Mouse (Mus musculus) gastrocnemius, adult 18-20 months (tissue): ENCODE data around the gene Ppard. TPM values are rescaled to one million over a fixed set of nuclear protein-coding genes. Genes with fewer than 3 reads are reported as not detected.
"Not testable (repeated sequence)": the region's sequence is repeated elsewhere in the genome, so short reads cannot be mapped to it uniquely, and the experiment has no call there.

ENCODE experiments used
- DNase-seq: peaks from one replicate; pipeline ENCODE4 v3.0.0; 2021; ENCODE audit warnings: low spot score
- total RNA-seq, 2 experiments: library from RNA; stranded (reverse); gene quantifications; 2 replicates each; pipeline ENCODE4 v1.2.3; 2021

Gene Ppard
- total RNA-seq, 2 experiments from 2014 or later, result 26.3 to 27.2 TPM

DNA sequence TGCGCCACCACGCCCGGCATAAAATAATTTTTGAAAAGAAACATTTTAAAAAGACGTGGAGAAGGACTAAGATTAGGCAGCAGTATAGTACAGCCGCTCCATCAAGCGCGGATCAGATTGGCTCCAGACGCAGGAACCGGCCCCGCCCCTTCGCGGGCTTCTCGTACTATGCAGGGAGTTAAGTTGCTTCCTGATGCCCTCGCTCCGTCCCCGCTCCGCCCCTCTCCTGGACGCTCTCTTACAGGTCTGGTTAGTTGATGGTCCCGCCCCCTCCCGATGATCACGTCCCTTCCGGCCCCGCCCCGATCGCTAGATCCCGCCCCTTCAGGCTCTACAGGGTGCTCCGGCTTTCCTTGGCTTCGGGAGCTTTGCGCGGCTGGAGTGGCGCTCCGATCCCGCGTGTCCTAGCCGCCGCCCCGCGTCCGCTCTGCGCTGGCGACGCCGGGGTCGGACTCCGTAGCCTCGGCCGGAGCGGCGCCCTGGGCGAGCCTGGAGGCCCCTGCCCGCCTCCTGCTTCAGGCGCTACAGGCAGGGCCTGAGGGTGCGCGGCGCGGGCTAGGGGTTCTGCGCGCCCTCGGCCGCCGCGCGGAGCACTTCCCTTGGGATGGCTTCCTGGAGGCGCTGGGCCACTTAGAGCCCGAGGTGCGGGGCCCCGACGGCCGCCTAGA is 80.8 kb downstream of the Ppard start, which contains the start of gene Fance:
Gene Fance (plus strand): TSS at position 308 of the 668 bp plus-strand sequence.
- peak; percentile 96 for DNase-seq

DNA sequence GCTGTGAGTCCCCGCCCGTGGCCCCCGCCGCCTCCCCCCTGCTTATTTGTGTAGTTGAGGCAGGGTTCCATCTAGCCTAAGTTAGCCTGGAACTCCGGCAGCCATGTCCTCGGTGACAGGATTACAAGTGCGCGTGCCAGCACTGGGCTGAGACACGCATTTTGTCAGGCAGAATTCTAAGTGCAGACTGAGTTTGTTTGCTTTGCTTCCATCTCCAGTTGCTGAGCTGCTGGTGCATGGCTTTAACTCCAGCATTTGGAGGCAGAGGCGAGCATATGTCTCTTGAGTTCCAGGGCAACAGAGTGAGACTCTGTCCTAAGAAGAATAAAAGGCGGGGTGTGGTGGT is 81.4 kb downstream of the Ppard start:
- DNase-seq, result no peak

DNA sequence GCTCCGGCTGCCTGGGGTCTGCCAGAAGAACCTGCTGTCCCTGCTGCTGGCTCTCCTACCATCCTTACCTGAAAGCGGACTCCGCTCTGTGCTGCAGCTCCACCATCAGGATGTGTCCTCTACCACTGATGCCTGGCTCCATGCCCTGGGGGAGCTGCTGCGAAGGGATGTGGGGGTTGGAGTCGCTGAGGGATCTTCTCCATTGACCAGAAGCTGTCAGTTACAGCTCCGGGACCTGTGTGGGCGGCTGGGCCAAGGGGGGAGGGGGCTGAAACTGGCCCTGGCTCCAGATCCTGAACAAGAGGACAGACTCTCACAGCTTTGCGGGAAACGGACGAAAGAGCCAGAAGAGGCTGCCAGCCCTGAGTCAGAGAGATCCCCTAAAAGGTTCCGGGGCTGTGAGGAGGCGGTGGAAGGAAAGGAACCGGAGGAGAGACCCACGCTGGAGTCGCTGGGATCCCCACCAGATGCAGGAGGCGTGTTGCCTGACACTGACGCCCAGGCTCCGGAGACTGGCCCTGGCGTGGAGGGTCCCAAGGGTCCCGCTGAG is 83.2 kb downstream of the Ppard start:
- no peak for DNase-seq

DNA sequence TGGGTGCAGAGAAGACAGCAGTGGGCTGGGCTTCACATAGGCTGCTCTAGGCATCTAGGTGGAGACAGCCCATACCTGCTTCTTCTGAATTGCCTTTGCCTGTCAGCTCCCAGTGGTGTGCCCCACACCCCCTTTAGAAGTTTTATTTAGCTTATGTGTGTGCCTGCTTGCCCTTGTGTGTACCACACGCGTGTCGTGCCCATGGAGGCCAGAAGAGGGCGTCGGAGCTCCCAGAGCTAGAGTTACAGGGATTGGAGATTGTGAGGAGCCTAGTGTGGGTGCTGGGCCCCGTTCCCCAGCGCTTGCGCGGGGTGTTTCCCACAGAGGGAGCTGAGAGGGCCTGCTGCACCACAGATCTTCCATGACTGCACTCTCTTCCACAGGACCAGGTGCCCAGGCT is 84.0 kb downstream of the Ppard start:
- DNase-seq, result no peak

DNA sequence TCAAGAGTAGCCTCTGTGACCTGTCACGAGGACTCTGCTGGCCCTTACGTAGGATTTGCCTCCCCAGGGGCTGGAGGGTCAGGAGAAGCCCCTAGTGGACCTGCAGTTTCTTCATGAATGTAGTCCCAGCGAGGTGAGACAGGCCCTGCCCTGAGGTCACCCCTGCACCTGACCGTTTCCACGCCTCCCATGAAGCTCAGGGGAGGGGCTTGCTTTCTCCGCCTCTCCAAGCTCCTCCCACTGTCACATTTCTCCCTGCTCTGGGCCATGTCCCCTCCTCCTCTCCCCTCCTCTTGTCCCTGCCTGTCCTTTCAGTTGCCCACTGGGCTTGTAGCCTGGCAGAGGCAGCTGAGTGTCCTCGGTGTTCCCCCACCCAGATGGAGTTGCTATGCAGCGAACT is 84.6 kb downstream of the Ppard start:
- DNase-seq, result no peak

DNA sequence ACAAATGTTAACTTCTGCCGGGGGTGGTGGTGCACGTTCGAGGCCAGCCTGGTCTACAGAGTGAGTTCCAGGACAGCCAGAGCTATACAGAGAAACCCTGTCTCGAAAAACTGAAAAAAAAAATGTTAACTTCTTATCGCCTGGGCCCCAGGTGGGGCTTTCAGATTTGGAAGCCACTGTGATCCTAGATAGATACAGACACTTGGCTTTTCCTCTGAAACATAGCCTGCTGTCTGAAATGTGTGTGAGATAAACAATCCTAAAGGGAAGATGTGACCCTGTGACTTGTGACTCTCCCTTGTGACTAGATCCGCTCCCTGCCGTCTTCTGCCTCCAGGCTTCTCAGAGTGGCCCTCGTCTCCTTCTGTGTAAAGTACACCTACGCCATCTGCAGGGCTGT is 85.2 kb downstream of the Ppard start:
- DNase-seq, result no peak

DNA sequence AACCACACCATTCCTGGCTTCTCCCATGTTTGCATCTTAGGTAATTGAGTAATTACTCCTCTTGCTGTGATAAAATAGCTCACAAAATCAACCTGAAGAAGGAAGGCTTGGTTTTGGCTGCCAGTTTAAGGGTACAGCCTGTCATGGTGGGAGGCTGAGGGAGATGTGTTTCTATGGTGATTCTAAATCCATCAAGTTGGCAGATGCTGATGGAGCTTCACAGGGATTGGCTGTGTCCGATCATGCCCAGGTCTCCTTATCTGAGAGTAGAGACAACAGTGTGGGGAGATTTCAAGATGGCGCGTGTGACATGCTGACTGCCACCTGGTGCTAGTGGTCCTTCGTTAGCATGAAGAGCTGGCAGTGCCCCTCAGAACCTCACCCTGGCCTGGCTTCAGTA is 89.2 kb downstream of the Ppard start:
- DNase-seq, result no peak

DNA sequence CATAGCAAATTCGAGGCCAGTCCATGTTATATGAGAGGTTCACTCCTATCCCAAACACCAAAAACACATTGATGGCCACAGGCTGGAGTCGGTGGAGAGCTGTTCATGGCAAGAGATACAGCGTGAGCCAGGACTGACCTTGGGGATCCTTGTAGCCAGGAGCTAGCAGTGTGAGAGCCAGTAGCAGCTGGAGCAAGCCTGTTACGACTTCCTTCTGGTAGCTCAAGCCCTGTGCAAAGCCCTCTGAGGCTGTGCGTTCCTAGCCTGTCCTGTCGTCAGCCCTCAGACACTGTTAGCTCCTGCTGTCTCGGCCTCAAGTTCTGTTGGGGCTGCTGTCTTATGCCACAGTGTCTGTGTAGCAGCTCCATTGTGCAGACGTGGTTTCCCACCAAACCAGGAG is 91.3 kb downstream of the Ppard start:
- DNase-seq, result no peak

DNA sequence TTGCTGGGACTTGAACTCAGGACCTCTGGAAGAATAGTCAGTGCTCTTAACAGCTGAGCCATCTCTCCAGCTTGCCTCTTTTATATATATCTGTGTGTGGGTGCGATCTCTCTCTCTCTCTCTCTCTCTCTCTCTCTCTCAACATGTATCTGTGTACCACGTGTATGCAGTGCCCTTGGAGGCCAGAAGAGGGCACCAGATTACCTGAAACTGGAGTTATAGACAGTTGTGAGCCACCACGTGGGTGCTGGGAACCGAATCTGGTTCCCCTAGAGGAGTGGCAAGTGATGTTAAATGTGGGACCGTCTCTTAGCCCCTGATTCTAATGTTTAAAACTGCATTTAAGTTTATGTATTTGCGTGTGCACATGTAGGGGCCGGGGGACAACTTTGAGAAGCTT is 91.9 kb downstream of the Ppard start:
- DNase-seq, result not testable (repeated sequence)

DNA sequence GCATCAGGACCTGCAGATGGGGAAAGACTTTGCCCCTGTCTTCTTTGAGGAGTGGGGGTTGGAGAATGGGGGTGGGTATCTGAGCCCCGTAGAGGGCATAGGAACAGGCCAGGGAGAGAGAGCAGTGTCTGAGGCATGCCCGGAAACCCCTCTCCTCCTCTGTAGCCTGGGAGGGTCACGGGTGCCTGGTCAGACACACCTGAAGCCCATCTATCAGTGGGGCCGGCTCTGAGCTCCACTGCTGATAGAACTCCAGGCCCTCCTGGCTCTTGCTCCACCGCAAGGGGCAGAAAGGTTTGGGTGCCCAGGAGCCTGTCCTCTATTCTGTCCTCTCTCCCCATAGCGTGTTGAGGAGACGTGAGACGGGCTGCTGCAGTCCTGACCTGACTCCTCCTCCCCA is 93.3 kb downstream of the Ppard start:
- no peak for DNase-seq

DNA sequence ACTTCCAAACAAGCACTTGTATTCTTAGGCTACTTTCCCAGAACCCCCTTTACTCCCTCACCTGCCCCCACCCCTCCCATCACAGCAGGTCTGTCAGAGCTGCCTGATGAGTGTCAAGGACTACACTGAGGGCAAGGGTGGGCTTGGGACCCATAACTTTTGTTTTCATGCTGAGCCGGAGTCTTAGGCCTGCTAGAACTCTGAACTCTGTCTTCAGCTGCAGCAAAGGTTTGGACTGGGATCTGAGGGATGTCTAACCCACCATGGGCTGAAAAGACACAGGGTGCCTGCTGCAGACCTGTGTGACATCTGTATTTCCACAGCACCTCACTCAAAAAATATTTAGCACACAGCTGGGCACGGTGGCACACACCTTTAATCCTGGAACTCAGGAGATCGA is 94.5 kb downstream of the Ppard start:
- DNase-seq, result no peak

DNA sequence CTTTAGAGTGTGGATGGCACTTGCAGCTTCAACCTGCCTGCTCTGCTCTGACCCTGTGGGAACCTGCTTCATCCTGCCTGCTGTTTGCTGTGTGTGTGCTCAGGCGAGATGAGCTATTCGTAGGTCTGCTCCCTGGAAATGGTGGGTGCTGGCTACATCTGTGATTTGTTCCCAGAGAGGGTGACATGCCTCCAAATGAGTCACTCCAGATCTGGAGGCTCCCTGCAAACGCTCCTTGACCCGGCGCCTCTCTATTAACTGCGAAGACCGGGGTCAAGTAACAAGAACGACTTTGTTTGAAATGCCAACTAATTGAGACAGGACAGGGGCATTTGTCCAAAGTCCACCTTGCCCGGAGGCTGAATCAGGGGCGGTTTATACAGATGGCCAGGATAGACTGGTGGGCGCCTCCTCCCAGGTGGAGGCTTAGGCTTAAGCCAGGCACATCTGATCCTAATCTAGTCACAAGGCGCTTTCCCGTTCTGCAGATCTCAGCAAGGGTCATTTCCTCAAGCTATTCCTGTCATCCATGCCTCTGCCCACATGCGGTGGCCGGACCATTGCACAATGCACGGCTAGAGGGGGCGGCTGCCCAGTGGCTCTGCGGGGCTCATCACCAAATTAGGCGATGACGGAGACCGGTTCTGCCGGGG is 95.3 kb downstream of the Ppard start:
- DNase-seq, result no peak

DNA sequence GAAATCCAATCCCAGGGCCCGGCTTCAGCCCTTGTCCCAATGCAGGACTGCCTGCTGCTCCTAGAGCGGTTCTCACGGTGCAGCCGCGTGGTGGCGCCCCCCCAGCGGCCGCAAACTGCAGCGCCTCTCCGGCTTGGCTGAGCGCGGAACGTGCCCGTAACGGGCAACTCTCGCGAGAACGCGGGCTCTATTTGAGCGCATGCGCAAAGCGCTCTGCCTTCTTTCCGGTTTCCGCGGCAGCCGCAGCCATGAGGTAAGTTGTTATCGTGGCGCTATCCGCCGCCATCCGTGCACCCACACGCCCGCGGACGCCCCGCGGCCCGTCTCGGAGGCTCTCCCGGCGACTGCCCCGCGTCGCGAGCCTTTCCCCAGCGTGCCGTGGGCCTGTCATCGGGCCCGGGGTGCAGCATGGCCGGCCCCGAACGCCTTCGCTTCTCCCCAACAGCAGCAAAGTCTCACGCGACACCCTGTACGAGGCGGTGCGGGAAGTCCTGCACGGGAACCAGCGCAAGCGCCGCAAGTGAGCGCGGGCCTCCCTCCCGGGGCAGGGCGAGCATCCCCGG is 95.9 kb downstream of the Ppard start, which contains the start of gene Rpl10a:
Gene Rpl10a (plus strand): TSS at position 106 of the 563 bp plus-strand sequence.
- DNase-seq, result peak; percentile 98

DNA sequence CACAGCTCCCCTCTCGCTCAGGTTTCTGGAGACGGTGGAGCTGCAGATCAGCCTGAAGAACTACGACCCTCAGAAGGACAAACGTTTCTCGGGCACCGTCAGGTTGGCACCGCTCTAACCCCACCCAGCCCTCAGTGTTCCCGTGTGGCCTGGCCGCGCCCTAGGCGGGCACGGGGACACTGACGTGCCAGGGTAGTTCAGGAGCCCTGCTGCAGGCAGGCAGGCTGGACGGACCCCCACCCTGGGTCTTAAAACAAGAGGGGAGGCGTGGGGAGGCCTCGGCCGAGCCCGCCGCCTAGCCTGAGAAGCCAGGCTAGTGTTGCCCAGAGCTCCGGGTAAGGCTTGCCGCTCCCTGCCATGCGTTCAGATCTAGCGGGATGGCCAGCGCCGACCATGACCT is 96.4 kb downstream of the Ppard start:
- DNase-seq, result no peak

DNA sequence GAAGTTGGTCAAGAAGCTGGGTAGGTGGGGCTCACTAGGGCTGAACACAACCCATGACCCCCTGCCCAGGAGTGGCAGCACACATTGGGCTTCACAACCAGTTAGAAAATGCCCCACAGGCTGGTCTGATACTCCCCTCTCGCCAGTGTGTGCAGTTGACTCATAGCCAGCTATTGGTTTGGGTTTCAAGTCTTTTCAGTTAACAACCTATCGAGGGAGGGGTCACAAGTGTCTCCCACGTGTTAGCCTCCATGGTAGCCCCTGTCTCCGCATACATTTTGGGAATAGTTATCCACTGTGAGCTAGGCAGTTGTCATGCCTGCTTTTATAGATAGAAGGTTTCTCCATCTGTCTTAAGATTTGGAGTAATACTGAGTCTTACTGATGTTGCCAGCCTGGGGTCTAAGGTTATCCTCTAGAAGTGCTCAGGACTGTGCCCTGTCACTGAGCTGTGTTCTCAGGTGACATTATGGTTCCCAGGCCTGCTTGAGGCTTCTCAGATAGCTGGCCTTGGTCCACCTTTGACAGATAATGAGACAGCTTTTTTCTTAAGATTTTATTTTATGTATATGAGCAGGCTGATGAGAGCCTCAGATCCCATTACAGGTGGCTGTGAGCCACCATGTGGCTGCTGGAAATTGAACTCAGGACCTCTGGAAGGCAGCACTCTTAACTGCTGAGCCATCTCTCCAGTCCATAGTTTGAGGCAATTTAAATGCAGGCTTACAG is 97.2 kb downstream of the Ppard start:
- DNase-seq, result no peak

DNA sequence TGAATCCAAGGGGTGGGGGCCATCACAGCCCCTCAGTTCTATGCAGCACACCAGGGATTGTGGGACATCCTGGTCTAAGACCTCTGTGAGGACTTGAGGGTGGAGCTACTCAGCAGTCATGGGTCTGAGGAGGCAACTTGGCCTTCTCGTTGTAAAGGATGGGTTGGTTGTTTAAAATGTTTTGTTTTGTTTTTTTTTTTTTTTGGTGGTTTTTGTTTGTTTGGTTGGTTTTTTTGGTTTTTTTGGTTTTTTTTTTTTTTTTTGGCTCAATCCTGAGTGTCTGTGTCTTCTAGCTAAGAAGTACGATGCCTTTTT is 97.7 kb downstream of the Ppard start:
- DNase-seq, result no peak

DNA sequence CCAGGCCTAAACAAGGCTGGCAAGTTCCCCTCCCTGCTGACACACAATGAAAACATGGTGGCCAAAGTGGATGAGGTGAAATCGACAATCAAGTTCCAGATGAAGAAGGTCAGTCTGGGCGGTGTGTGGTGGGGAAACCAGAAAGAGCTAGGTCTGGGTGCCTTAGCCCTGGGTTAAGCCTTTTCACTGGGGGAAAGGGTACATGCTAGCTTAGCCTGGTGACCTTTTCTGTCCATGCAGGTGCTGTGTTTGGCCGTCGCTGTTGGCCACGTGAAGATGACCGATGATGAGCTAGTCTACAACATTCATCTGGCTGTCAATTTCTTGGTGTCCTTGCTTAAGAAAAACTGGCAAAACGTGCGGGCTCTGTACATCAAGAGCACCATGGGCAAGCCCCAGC is 98.1 kb downstream of the Ppard start:
- DNase-seq, result not testable (repeated sequence)

DNA sequence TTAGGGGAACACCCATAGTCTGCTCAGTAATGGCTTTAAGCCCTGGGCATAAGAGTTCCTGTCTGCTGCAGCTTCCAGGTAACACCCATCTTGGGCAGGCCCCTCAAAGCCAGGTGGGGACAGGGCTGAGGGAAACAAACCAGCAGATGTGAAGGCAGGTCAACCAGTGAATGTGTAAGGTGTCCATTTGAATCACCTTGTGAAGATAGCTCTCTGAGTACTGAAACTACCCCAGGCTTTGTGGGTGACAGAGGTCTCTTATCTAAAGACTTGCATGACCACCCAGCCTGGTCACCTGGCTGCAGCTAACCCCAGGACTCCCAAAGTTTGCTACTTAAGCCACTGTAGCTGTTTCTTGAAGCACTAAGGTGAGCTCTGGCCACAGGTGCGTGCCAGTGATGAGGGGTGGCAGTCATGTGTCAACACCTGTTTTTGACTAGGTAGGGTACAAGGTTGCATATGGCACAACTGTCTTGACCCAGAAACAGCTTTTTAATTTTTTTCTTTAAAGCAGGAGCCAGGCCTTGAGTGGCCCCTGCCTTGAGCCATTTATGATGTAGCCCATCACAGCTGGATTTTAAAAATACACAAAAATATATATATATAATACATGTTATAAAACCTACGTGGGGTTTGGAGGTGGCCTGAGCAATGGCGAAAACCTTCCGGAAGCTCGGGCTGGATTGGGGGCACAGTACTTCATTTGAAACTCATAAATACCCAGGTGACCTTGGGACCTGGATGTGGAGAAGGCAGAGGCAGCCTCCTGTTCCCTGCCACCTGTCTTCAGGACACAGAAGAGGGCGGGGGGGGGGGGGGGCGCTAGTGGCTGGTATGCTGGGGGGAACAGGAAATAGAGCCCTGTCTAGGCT is 99.0 kb downstream of the Ppard start:
- DNase-seq, result no peak

DNA sequence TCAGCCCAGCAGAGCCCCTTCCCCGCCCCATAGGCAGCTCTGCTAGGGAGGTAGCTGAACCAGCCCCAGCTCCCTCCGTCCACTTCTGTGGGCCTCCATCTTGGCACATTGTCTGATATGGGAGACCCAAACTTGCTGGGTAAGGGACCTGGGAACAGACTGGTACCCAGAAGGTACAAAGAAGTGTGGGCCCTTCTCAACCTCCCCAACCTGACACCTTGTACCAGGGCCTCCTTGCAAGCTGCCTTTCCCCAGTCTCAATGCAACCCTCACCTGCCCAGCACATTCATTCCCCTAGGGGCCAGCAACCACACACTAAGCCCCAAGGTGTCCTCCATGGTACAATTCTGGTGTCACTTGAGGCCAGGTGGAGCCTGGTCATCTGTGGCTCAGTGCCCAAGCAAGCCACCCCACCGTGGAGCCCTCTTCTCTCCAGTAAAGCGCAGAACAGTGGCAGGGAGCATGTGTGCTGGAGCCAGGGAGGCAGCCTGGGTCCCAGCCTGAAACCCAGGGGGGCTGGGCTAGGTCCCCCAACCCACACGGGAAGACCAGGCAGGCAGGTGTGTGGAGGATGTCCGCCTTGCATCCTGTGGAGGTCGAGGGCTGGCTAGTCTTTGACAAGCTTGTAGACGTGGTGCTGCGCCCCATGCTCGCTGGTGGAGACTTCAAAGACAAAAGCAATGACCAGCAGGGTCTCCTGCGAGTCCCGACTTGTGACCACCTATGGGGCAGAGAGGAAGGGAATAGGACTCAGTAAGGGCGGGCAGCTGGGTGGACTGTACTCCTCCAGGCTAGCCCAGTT is 99.8 kb downstream of the Ppard start:
- no peak for DNase-seq

DNA sequence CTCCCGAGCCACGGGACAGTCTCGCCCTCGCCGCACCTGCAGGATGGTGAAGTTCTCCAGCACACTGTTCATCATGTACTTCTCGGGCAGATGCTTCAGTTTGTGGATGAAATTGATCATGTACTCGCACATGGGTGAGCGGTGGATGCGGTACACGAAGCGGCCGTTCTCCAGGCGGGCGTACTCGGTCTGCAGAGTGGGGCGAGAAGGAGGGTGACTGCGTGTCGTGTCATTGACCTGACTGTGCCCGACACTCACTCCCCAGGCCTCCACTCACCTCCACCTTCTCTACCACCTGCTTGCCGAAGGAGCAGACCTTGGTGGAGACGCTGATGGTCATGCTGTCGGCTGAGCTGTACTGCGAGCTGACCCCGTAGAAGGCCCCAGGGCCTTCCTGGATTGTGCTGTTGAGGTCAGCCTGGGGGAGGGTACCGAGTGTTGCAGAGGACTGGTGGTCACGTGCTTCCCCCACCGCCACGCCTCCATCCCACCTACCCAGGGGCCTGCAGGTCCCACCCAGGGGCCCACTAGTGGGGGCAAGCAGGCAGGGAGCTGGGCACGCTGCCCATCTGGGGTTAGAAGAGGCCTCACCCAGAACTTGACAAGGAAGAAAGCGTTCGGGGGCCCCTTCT is 100.5 kb downstream of the Ppard start:
- no peak for DNase-seq
